Mouse (Mus musculus) lung, adult 2 months (tissue): ENCODE results near the gene Vash2.

Source experiments
- CTCF ChIP-seq: fragments of 200-500 bp; IDR thresholded peaks from 2 replicates; pipeline ENCODE4 v1.5.1; 2011; ENCODE audit warnings: mild to moderate bottlenecking, low read length, control low read depth; ENCODE audit not compliant: insufficient read depth
- POLR2A ChIP-seq: fragments of 200-500 bp; IDR thresholded peaks from 2 replicates; pipeline ENCODE4 v1.6.1; 2011; ENCODE audit warnings: low read depth, mild to moderate bottlenecking, control low read depth, low read length, borderline replicate concordance; ENCODE audit errors: extremely low read depth

- TF ChIP-seq POLR2A (no peak), CTCF (no peak)
These were observed 26.1 kb downstream of the Vash2 start for GRCm38 (mm10) chr1:190953009-190953408.
